In genomic region chr2:35928133-35928532, GRCm38 (mm10) we compare ENCODE assay signal across 9 mouse cellular contexts. TPM values are rescaled to one million over a fixed set of nuclear protein-coding genes. Genes with fewer than 3 reads are reported as not detected.
DNase-seq lines count a peak whose midpoint lies in the region; ATAC-seq and TF ChIP-seq lines count a peak whose summit lies in the region.
"Had no signal": no experiment of that assay in that cellular context is flagged by ENCODE, and none has a peak within 500 bp of the region (broad histone marks: within the 10 kb centered on the region; RNA-seq: fewer than 3 reads in every experiment).

No protein-coding gene starts in this region.

- H3K4me2 ChIP-seq in heart, embryonic 12.5 days = no peak overlapping the region; the same call in 1 of the 2 replicates

- ATAC-seq in heart, embryonic 12.5 days (ENCODE audit: insufficient number of reproducible peaks, low FRiP score) = peak; percentile 22; the same call in 1 of the 2 replicates

- DNase-seq in cerebellum, adult 18-20 months = peak; percentile 45 to 58
- no peak for DNase-seq in cerebellum, postnatal 4 days (ENCODE audit: low spot score in 2 of 2)
- peak; percentile 49 to 71 for DNase-seq in cerebellum, adult 2 months
- DNase-seq in left cerebral cortex, postnatal 14 days (ENCODE audit: low spot score in 2 of 2) = peak; percentile 25 to 62
- no peak for DNase-seq in thymus, postnatal 25 days
- no peak for DNase-seq in urinary bladder, postnatal 4 days (ENCODE audit: low spot score in 2 of 2)
- DNase-seq in adrenal gland, postnatal 36 days = no peak

- H3K4me3 ChIP-seq in cerebellum, adult 2 months (replicated peaks; ENCODE audit: insufficient read depth, low read depth, low read length) = no peak overlapping the region
- no peak overlapping the region for H3K4me3 ChIP-seq in heart, embryonic 12.5 days
- H3K4me3 ChIP-seq: megakaryocyte, embryonic 14.5 days had no signal

- TF ChIP-seq CTCF in cerebellum, adult 2 months (IDR thresholded peaks at IDR 0.05; ENCODE audit: borderline replicate concordance, insufficient read depth, low read depth, low read length) = no peak

- H3K36me3 ChIP-seq in heart, embryonic 12.5 days = no peaks in the 10 kb centered on the region

- no peaks in the 10 kb centered on the region for H3K27me3 ChIP-seq in cerebellum, adult 2 months (ENCODE audit: control insufficient read depth, insufficient read depth, low read length)
- no peaks in the 10 kb centered on the region for H3K27me3 ChIP-seq in heart, embryonic 12.5 days (replicated peaks)

- peak overlapping the region; percentile 26; the same call in 1 of the 2 replicates for H3K27ac ChIP-seq in cerebellum, adult 2 months (ENCODE audit: insufficient read depth, low read length)
- H3K27ac ChIP-seq in heart, embryonic 12.5 days (ENCODE audit: poor library complexity, severe bottlenecking) = 0 out of 2 replicates have a peak overlapping the region, but pooled peaks have one; percentile 6

- TF ChIP-seq POLR2A in cerebellum, adult 2 months (IDR thresholded peaks at IDR 0.05; ENCODE audit: borderline replicate concordance, insufficient read depth, low read length) = no peak

- peaks cover 13% of the 10 kb centered on the region for H3K4me1 ChIP-seq in cerebellum, adult 2 months (ENCODE audit: control insufficient read depth, insufficient read depth, low read length)
- peaks cover 11% of the 10 kb centered on the region for H3K4me1 ChIP-seq in heart, embryonic 12.5 days (replicated peaks)

- WGBS in cerebellum, adult 2 months = 15% methylated on average over 6 of the region's 6 CpGs
- 26% methylated on average over 6 of the region's 6 CpGs for WGBS in heart, embryonic 12.5 days

- intact Hi-C loops in left cerebral cortex, postnatal 14 days (cut with DNase I) = no loop called here

- H3K9ac ChIP-seq in heart, embryonic 12.5 days = no peak overlapping the region

- H3K9me3 ChIP-seq in heart, embryonic 12.5 days (replicated peaks) = no peaks in the 10 kb centered on the region

RNA-seq across cellular contexts. Expression of gene Ttll11, which starts 51.6 kb away (rescaled TPM):
- 21.4 and 24.0 TPM in 2 replicates for polyA plus RNA-seq in cerebellum, adult 2 months (2012; rRNA removed)
- polyA plus RNA-seq in heart, embryonic 12.5 days (2016; fragmentation: Nextera tagmentation; extraction: Ambion mirVana) = 1.5 and 1.8 TPM in 2 replicates
- 10 to 100 TPM; 25.7 to 26.5 TPM for total RNA-seq in left cerebral cortex, postnatal 14 days (2021)
- total RNA-seq in adrenal gland, postnatal 36 days (2021) = 10 to 100 TPM in 1 of 2 experiments, 1 to 10 TPM in 1; 1.7 to 23.0 TPM

Comparison
In these comparisons a context has a peak if more than half of its experiments do, and no peak if none do; other contexts are left out.
1. DNase-seq: peak in cerebellum, adult 18-20 months (2 of 2), cerebellum, adult 2 months (2 of 2) and left cerebral cortex, postnatal 14 days (2 of 2); none in cerebellum, postnatal 4 days (0 of 2), thymus, postnatal 25 days (single experiment), urinary bladder, postnatal 4 days (0 of 2) and adrenal gland, postnatal 36 days (0 of 2).